ENCODE assay signal across 20 mouse cellular contexts in the genomic region with DNA sequence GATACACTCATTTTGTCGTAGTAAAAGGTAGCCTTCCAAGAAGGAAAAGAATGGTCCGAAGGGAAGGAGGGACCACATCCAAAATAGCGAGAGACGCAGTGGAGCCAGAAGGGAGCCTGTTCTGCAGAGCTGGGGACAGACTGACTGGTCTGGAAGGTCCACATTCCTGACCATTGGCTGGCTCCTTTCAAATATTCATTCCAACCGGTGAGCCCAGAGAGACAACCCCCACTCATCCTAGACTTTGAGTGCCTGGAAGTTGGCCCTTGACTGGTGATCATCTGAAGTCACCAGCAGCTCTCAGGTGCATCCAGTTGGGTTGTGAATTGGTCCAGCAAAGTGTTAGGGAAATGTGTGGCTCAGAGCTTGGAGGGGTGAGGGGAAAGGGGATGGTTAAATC. TPM values are rescaled to one million over a fixed set of nuclear protein-coding genes. Genes with fewer than 3 reads are reported as not detected.
DNase-seq lines count a peak whose midpoint lies in the region; ATAC-seq lines count a peak whose summit lies in the region.
"Had no signal": no experiment of that assay in that cellular context is flagged by ENCODE, and none has a peak within 500 bp of the region (broad histone marks: within the 10 kb centered on the region; RNA-seq: fewer than 3 reads in every experiment).

No protein-coding gene starts in this region.

- H3K4me3 ChIP-seq in lung, embryonic 15.5 days = no peak overlapping the region
- H3K4me3 ChIP-seq: embryonic facial prominence, embryonic 13.5 days; erythroblast, embryonic 14.5 days; forebrain, embryonic 12.5 days; heart, adult 2 months; hindbrain, embryonic 12.5 days; limb, embryonic 13.5 days; liver, embryonic 13.5 days; midbrain, embryonic 10.5 days had no signal

- WGBS in lung, embryonic 15.5 days = 64% methylated on average over 5 of the region's 5 CpGs

- H3K27me3 ChIP-seq in lung, embryonic 15.5 days = no peaks in the 10 kb centered on the region
- H3K27me3 ChIP-seq: embryonic facial prominence, embryonic 13.5 days; forebrain, embryonic 12.5 days; limb, embryonic 13.5 days; Patski had no signal

- no peak for ATAC-seq in lung, embryonic 15.5 days (ENCODE audit: borderline replicate concordance, extremely low read depth, low FRiP score, low TSS enrichment)
- ATAC-seq: CD4-positive, CD25-positive, alpha-beta regulatory T cell, adult 4 months; intestine, postnatal 0 days; Patski had no signal

- H3K4me2 ChIP-seq in lung, embryonic 15.5 days = no peak overlapping the region
- H3K4me2 ChIP-seq: embryonic facial prominence, embryonic 13.5 days; forebrain, embryonic 12.5 days; hindbrain, embryonic 12.5 days; limb, embryonic 13.5 days; liver, embryonic 13.5 days had no signal

- peaks cover 11% of the 10 kb centered on the region for H3K4me1 ChIP-seq in lung, embryonic 15.5 days

- no peak overlapping the region for H3K9ac ChIP-seq in lung, embryonic 15.5 days
- H3K9ac ChIP-seq: embryonic facial prominence, embryonic 13.5 days; forebrain, embryonic 12.5 days; hindbrain, embryonic 12.5 days; limb, embryonic 13.5 days; liver, embryonic 13.5 days had no signal

- no peaks in the 10 kb centered on the region for H3K9me3 ChIP-seq in lung, embryonic 15.5 days
- H3K9me3 ChIP-seq: embryonic facial prominence, embryonic 13.5 days; forebrain, embryonic 12.5 days; hindbrain, embryonic 12.5 days; limb, embryonic 13.5 days; liver, embryonic 13.5 days; midbrain, embryonic 10.5 days had no signal

- no peak for DNase-seq in lung, postnatal 14 days
- peak; percentile 66 to 82 for DNase-seq in kidney, adult 8-10 months
- peak; percentile 61 for DNase-seq in kidney, postnatal 10 days
- DNase-seq in lung, postnatal 10 days = peak; percentile 9
- DNase-seq in cerebellum, postnatal 25 days = no peak
- DNase-seq in ovary, postnatal 14 days (ENCODE audit: low spot score) = no peak
- DNase-seq in retina, embryonic 14.5 days (ENCODE audit: low spot score) = no peak
- DNase-seq: liver, embryonic 13.5 days; right cerebral cortex, postnatal 25 days had no signal

- peak overlapping the region; percentile 29; the same call in 1 of the 2 replicates for H3K27ac ChIP-seq in lung, embryonic 15.5 days
- H3K27ac ChIP-seq: embryonic facial prominence, embryonic 13.5 days; forebrain, embryonic 12.5 days; heart, adult 2 months; hindbrain, embryonic 12.5 days; limb, embryonic 13.5 days; liver, embryonic 13.5 days; midbrain, embryonic 10.5 days had no signal

- H3K36me3 ChIP-seq in lung, embryonic 15.5 days = no peaks in the 10 kb centered on the region
- H3K36me3 ChIP-seq: embryonic facial prominence, embryonic 13.5 days; forebrain, embryonic 12.5 days; hindbrain, embryonic 12.5 days; limb, embryonic 13.5 days; liver, embryonic 13.5 days; midbrain, embryonic 10.5 days had no signal

RNA-seq across cellular contexts. Expression of gene Hnf1b, which starts 34.7 kb away (rescaled TPM):
- polyA plus RNA-seq in lung, embryonic 15.5 days (2015; fragmentation: Nextera tagmentation; extraction: Ambion mirVana) = 8.3 and 9.5 TPM in 2 replicates
- polyA plus RNA-seq: CD4-positive, CD25-positive, alpha-beta regulatory T cell, adult 4 months; embryonic facial prominence, embryonic 13.5 days; erythroblast, embryonic 14.5 days; forebrain, embryonic 12.5 days; limb, embryonic 13.5 days; midbrain, embryonic 10.5 days had no signal

Comparison
In these comparisons a context has a peak if more than half of its experiments do, and no peak if none do; other contexts are left out.
1. DNase-seq: peak in kidney, adult 8-10 months (2 of 2), kidney, postnatal 10 days (single experiment) and lung, postnatal 10 days (single experiment); none in lung, postnatal 14 days (single experiment), cerebellum, postnatal 25 days (0 of 2), ovary, postnatal 14 days (single experiment) and retina, embryonic 14.5 days (single experiment).